Mouse (Mus musculus) neural tube, embryonic 11.5 days (tissue): ENCODE data around the gene Mturn. TPM values are rescaled to one million over a fixed set of nuclear protein-coding genes. Genes with fewer than 3 reads are reported as not detected.

Experiments used
- ATAC-seq: fragments of 200-750 bp; cut with Nextera tagmentation; 2 replicates; pipeline ENCODE4 v1.8.0; 2017; ENCODE audit warnings: moderate number of reproducible peaks, mild to moderate bottlenecking, moderate TSS enrichment, moderate library complexity; ENCODE audit not compliant: insufficient read depth, low FRiP score, low TSS enrichment
- DNase-seq: peaks from one replicate; pipeline ENCODE4 v3.0.0-alpha.2; 2015; ENCODE audit warnings: low spot score
- H3K27ac ChIP-seq: fragments of 300-500 bp; sonication (generic); 2 replicates; pipeline ENCODE4 v1.5.1; 2014; ENCODE audit warnings: low read depth, mild to moderate bottlenecking, low read length
- H3K27me3 ChIP-seq: fragments of 300-500 bp; sonication (generic); 2 replicates; pipeline ENCODE4 v1.6.1; 2014; ENCODE audit warnings: mild to moderate bottlenecking, low read length, mixed read lengths; ENCODE audit not compliant: control insufficient read depth, insufficient read depth
- H3K36me3 ChIP-seq: fragments of 300-500 bp; sonication (generic); 2 replicates; pipeline ENCODE4 v1.6.1; 2014; ENCODE audit warnings: mild to moderate bottlenecking, low read length, moderate library complexity, mixed read lengths; ENCODE audit not compliant: control insufficient read depth, insufficient read depth
- H3K4me1 ChIP-seq: fragments of 300-500 bp; sonication (generic); 2 replicates; pipeline ENCODE4 v1.6.1; 2014; ENCODE audit warnings: low read length, mixed read lengths; ENCODE audit not compliant: control insufficient read depth, insufficient read depth
- H3K4me2 ChIP-seq: fragments of 300-500 bp; sonication (generic); 2 replicates; pipeline ENCODE4 v1.6.1; 2014; ENCODE audit warnings: low read depth, mild to moderate bottlenecking, moderate library complexity
- H3K4me3 ChIP-seq: fragments of 300-500 bp; sonication (generic); 2 replicates; pipeline ENCODE4 v1.5.1; 2014; ENCODE audit warnings: low read depth, low read length
- H3K9ac ChIP-seq: fragments of 300-500 bp; sonication (generic); 2 replicates; pipeline ENCODE4 v1.6.1; 2014; ENCODE audit warnings: mild to moderate bottlenecking, low read length
- H3K9me3 ChIP-seq: fragments of 300-500 bp; sonication (generic); 2 replicates; pipeline ENCODE4 v1.6.1; 2016; ENCODE audit warnings: low read length; ENCODE audit not compliant: control insufficient read depth
- WGBS: fragments of 180-500 bp; shearing (Covaris S2); extraction: QIAGEN DNeasy Blood & Tissue Kit; methylation state at CpG from one replicate; pipeline ENCODE4 v1.1.7; 2014; 5-methylcytosine and 5-hydroxymethylcytosine counted together
- polyA plus RNA-seq: library from polyadenylated mRNA; unstranded; fragments of >200 nt; fragmentation: Nextera tagmentation; extraction: Ambion mirVana; gene quantifications from 2 replicates; pipeline ENCODE4 v1.2.1, GENCODE M21; 2014

The Mturn gene
- polyA plus RNA-seq, 1 experiment from 2014 or later: 35.8 TPM

- no peak overlapping the region for H3K27ac ChIP-seq
Observed at GRCm38 (mm10) chr6:54731726-54732125, 50.3 kb downstream of the Mturn start.

GRCm38 (mm10) chr6:54732721-54733120 lies 51.3 kb downstream of the Mturn start:
- H3K4me1 ChIP-seq: no peaks in the 10 kb centered on the region
- no peak overlapping the region for H3K4me2 ChIP-seq
- DNase-seq (no peak), ATAC-seq (no peak)
- H3K9me3 ChIP-seq: no peaks in the 10 kb centered on the region
- no peak overlapping the region for H3K27ac ChIP-seq
- 64% methylated on average over 7 of the region's 7 CpGs for WGBS
- H3K27me3 ChIP-seq: no peaks in the 10 kb centered on the region
- H3K36me3 ChIP-seq: no peaks in the 10 kb centered on the region
- H3K9ac ChIP-seq: no peak overlapping the region
- H3K4me3 ChIP-seq: no peak overlapping the region

More at GRCm38 (mm10) chr6:54731726-54732125, 50.3 kb downstream of the Mturn start:
- ATAC-seq: no peak
- WGBS: 85% methylated on average over 3 of the region's 3 CpGs
- Histone ChIP-seq H3K4me3 (no peak overlapping the region), H3K36me3 (no peaks in the 10 kb centered on the region), H3K4me2 (no peak overlapping the region), H3K9ac (no peak overlapping the region), H3K4me1 (no peaks in the 10 kb centered on the region), H3K27me3 (no peaks in the 10 kb centered on the region), H3K9me3 (no peaks in the 10 kb centered on the region)
- no peak for DNase-seq

GRCm38 (mm10) chr6:54736126-54736525 lies 54.7 kb downstream of the Mturn start:
- ATAC-seq (no peak), DNase-seq (no peak)
- H3K4me2 ChIP-seq: no peak overlapping the region
- H3K9me3 ChIP-seq: no peaks in the 10 kb centered on the region
- no peaks in the 10 kb centered on the region for H3K27me3 ChIP-seq
- no peaks in the 10 kb centered on the region for H3K4me1 ChIP-seq
- H3K36me3 ChIP-seq: no peaks in the 10 kb centered on the region
- H3K27ac ChIP-seq: no peak overlapping the region
- H3K4me3 ChIP-seq: no peak overlapping the region
- H3K9ac ChIP-seq: no peak overlapping the region
- WGBS: 81% methylated on average over 9 of the region's 9 CpGs

GRCm38 (mm10) chr6:54737255-54737654 lies 55.8 kb downstream of the Mturn start:
- H3K4me2 ChIP-seq: no peak overlapping the region
- no peak overlapping the region for H3K4me3 ChIP-seq
- H3K27me3 ChIP-seq: no peaks in the 10 kb centered on the region
- H3K9me3 ChIP-seq: no peaks in the 10 kb centered on the region
- ATAC-seq (no peak), DNase-seq (no peak)
- H3K27ac ChIP-seq: no peak overlapping the region
- H3K36me3 ChIP-seq: no peaks in the 10 kb centered on the region
- 90% methylated on average over 3 of the region's 3 CpGs for WGBS
- H3K9ac ChIP-seq: no peak overlapping the region
- no peaks in the 10 kb centered on the region for H3K4me1 ChIP-seq

GRCm38 (mm10) chr6:54737684-54738083 lies 56.3 kb downstream of the Mturn start:
- no peak for ATAC-seq
- no peaks in the 10 kb centered on the region for H3K4me1 ChIP-seq
- H3K4me2 ChIP-seq: no peak overlapping the region
- no peaks in the 10 kb centered on the region for H3K27me3 ChIP-seq
- no peak for DNase-seq
- H3K27ac ChIP-seq: no peak overlapping the region
- WGBS: 93% methylated on average over 3 of the region's 3 CpGs
- H3K36me3 ChIP-seq: no peaks in the 10 kb centered on the region
- no peaks in the 10 kb centered on the region for H3K9me3 ChIP-seq
- no peak overlapping the region for H3K9ac ChIP-seq
- no peak overlapping the region for H3K4me3 ChIP-seq

GRCm38 (mm10) chr6:54749056-54749455 lies 67.6 kb downstream of the Mturn start:
- Histone ChIP-seq H3K9ac (no peak overlapping the region), H3K4me2 (no peak overlapping the region), H3K4me1 (no peaks in the 10 kb centered on the region), H3K27ac (no peak overlapping the region), H3K9me3 (no peaks in the 10 kb centered on the region), H3K27me3 (no peaks in the 10 kb centered on the region), H3K4me3 (no peak overlapping the region), H3K36me3 (no peaks in the 10 kb centered on the region)
- ATAC-seq (no peak), DNase-seq (no peak)
- WGBS: 95% methylated on average over 7 of the region's 7 CpGs

GRCm38 (mm10) chr6:54751621-54752020 lies 70.2 kb downstream of the Mturn start:
- no peak overlapping the region for H3K9ac ChIP-seq
- no peaks in the 10 kb centered on the region for H3K36me3 ChIP-seq
- no peaks in the 10 kb centered on the region for H3K27me3 ChIP-seq
- H3K4me2 ChIP-seq: no peak overlapping the region
- ATAC-seq (no peak), DNase-seq (no peak)
- H3K9me3 ChIP-seq: no peaks in the 10 kb centered on the region
- H3K4me1 ChIP-seq: no peaks in the 10 kb centered on the region
- 93% methylated on average over 4 of the region's 4 CpGs for WGBS
- no peak overlapping the region for H3K27ac ChIP-seq
- no peak overlapping the region for H3K4me3 ChIP-seq

- Histone ChIP-seq H3K9me3 (no peaks in the 10 kb centered on the region), H3K27me3 (no peaks in the 10 kb centered on the region), H3K9ac (no peak overlapping the region), H3K4me1 (no peaks in the 10 kb centered on the region), H3K36me3 (no peaks in the 10 kb centered on the region), H3K27ac (no peak overlapping the region), H3K4me3 (no peak overlapping the region), H3K4me2 (no peak overlapping the region)
- DNase-seq (no peak), ATAC-seq (no peak)
- 70% methylated on average over 3 of the region's 3 CpGs for WGBS
Observed at GRCm38 (mm10) chr6:54752076-54752475, 70.7 kb downstream of the Mturn start.
